Mouse (Mus musculus) hindbrain, embryonic 11.5 days (tissue): ENCODE data around the gene Lnp1. TPM values are rescaled to one million over a fixed set of nuclear protein-coding genes. Genes with fewer than 3 reads are reported as not detected.

Experiments
- ATAC-seq: fragments of 200-750 bp; cut with Nextera tagmentation; 2 replicates; pipeline ENCODE4 v1.8.0; 2017; ENCODE audit warnings: mild to moderate bottlenecking, moderate TSS enrichment, moderate library complexity; ENCODE audit not compliant: low FRiP score
- DNase-seq: peaks from one replicate; pipeline ENCODE4 v3.0.0-alpha.2; 2015; ENCODE audit warnings: low spot score
- H3K27ac ChIP-seq: fragments of 300-500 bp; sonication (generic); 2 replicates; pipeline ENCODE4 v1.5.1; 2014; ENCODE audit warnings: mild to moderate bottlenecking, low read depth, low read length
- H3K27me3 ChIP-seq: fragments of 300-500 bp; sonication (generic); 2 replicates; pipeline ENCODE4 v1.6.1; 2014; ENCODE audit warnings: mild to moderate bottlenecking, low read length, moderate library complexity, mixed read lengths; ENCODE audit not compliant: control insufficient read depth, insufficient read depth
- H3K36me3 ChIP-seq: fragments of 300-500 bp; sonication (generic); 2 replicates; pipeline ENCODE4 v1.6.1; 2014; ENCODE audit warnings: mild to moderate bottlenecking, low read length, moderate library complexity, mixed read lengths; ENCODE audit not compliant: control insufficient read depth, insufficient read depth
- H3K4me1 ChIP-seq: fragments of 300-500 bp; sonication (generic); replicated peaks from 2 replicates; pipeline ENCODE4 v1.6.1; 2014; ENCODE audit warnings: low read length, mixed read lengths; ENCODE audit not compliant: control insufficient read depth, insufficient read depth
- H3K4me2 ChIP-seq: fragments of 300-500 bp; sonication (generic); replicated peaks from 2 replicates; pipeline ENCODE4 v1.6.1; 2014; ENCODE audit warnings: mild to moderate bottlenecking, low read depth, low read length
- H3K4me3 ChIP-seq: fragments of 300-500 bp; sonication (generic); 2 replicates; pipeline ENCODE4 v1.5.1; 2014; ENCODE audit warnings: low read depth, low read length
- H3K9ac ChIP-seq: fragments of 300-500 bp; sonication (generic); 2 replicates; pipeline ENCODE4 v1.6.1; 2014; ENCODE audit warnings: low read depth, low read length
- H3K9me3 ChIP-seq: fragments of 300-500 bp; sonication (generic); 2 replicates; pipeline ENCODE4 v1.6.1; 2016; ENCODE audit warnings: low read length; ENCODE audit not compliant: control insufficient read depth
- WGBS: fragments of 180-500 bp; shearing (Covaris S2); extraction: QIAGEN DNeasy Blood & Tissue Kit; methylation state at CpG from one replicate; pipeline ENCODE4 v1.1.7; 2014; 5-methylcytosine and 5-hydroxymethylcytosine counted together
- polyA plus RNA-seq: library from polyadenylated mRNA; unstranded; fragments of >200 nt; fragmentation: Nextera tagmentation; extraction: Ambion mirVana; gene quantifications from 2 replicates; pipeline ENCODE4 v1.2.1, GENCODE M21; 2014

The Lnp1 gene
- polyA plus RNA-seq, 1 experiment from 2014 or later: not detected

DNA sequence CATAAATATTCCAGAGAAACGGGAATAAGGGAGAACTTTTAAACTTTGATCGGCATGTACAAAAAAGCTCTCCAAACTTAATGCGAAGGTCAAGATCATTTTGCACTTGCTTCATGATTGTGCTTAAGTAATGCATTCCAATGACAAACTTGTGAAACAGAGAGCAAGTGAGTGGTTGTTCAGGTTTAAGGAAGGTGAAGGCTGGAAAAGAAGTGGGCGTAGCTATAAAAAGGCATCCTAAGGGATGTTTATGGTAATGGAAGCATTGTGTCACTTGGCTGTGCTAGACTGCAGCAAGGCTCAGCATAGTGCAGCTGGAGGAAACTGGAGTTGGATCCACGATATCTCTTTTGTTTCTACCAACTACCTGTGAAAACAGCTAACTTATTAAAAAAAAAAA is 36.3 kb downstream of the Lnp1 start:
- Histone ChIP-seq H3K36me3 (no peaks in the 10 kb centered on the region), H3K4me1 (no peaks in the 10 kb centered on the region), H3K4me3 (no peak overlapping the region), H3K9ac (no peak overlapping the region), H3K4me2 (no peak overlapping the region), H3K27me3 (no peaks in the 10 kb centered on the region), H3K27ac (no peak overlapping the region), H3K9me3 (no peaks in the 10 kb centered on the region)
- 93% methylated on average over 5 of the region's 5 CpGs for WGBS
- DNase-seq: no peak
- ATAC-seq: no peak

GRCm38 (mm10) chr16:56886616-56887116 is 41.2 kb downstream of the Lnp1 start:
- Histone ChIP-seq H3K9ac (no peak overlapping the region), H3K36me3 (no peaks in the 10 kb centered on the region), H3K27ac (no peak overlapping the region), H3K27me3 (no peaks in the 10 kb centered on the region), H3K4me3 (peak overlapping the region; percentile 34; the same call in 1 of the 2 replicates), H3K4me2 (peak overlapping the region; percentile 68), H3K9me3 (no peaks in the 10 kb centered on the region), H3K4me1 (no peaks in the 10 kb centered on the region)
- 29% methylated on average over 9 of the region's 9 CpGs for WGBS
- ATAC-seq: 0 out of 2 replicates have a peak, but pooled peaks have one; percentile 4
- DNase-seq: peak; percentile 1

DNA sequence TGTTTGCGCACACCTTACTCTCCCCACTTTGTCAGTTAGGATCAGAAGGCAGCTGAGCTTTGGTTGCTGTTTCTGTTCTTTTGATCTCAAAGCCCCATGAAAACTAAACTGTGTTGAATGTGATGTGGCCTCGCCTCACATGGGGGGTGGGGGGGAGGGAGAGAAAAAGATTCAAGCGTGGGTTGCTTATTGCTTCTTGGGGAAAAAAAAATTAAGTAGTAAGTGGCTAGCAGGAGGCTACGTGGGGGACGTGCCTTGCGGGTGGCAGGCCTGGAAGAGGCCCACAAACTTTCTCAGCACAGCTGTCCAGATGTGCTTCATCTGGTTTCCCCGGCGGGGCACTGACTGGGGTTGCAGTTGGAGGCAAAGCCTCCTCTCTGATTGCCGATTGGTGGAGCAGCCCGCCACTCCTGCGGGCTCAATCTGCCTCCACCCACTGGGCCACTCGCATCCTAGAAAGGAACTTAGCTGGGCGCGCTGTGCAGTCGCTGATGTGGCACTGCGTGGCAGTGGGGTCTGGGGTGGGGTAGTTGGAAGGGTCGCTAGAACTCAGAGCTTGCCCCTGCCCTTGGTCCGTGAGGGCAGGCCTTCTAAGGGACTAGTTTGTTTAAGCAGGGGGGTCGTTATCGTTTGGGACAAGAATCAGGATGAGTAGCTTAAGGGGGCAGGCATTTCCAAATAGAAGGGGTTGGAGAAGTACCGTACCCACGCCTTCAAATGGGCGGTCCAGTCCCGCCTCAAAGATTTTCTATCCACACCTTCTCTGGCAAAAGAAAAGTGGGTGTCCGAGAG is 41.8 kb downstream of the Lnp1 start, which contains the start of gene Tmem45a:
Gene Tmem45a (minus strand): TSS at position 343 of the 792 bp plus-strand sequence.
- no peak within 1 kb of the TSS for H3K27ac ChIP-seq
- H3K4me2 ChIP-seq: peak within 1 kb of the TSS; percentile 68
- DNase-seq (peak; percentile 84), ATAC-seq (peak; percentile 99)
- no peaks in the 10 kb centered on the region for H3K4me1 ChIP-seq
- no peak within 1 kb of the TSS; the same call in 1 of the 2 replicates for H3K9ac ChIP-seq
- WGBS: 4% methylated on average over 25 of the region's 25 CpGs
- H3K27me3 ChIP-seq: no peaks in the 10 kb centered on the region
- H3K4me3 ChIP-seq: peak within 1 kb of the TSS; percentile 34
- H3K9me3 ChIP-seq: no peaks in the 10 kb centered on the region
- H3K36me3 ChIP-seq: no peaks in the 10 kb centered on the region

DNA sequence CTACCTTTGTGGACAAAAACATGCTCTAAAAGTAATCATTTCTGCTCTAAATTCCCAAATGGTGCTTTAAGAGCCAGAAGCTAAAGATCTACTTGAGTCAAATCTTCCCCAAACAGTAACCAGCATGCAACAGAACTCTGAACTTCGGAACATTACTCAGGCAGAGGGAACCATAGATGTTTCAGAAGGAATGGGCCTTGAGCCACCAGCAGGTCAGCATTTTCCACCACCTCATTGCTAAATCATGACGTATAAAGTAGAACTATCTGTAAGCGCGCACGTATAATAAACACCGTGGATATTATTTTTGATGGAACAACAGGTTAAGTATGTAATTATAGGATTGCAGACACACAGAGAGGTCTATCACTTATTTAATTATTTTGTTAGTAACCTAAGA is 43.0 kb downstream of the Lnp1 start:
- no peak for DNase-seq
- Histone ChIP-seq H3K4me3 (no peak overlapping the region), H3K27ac (no peak overlapping the region), H3K36me3 (no peaks in the 10 kb centered on the region), H3K27me3 (no peaks in the 10 kb centered on the region), H3K4me1 (no peaks in the 10 kb centered on the region), H3K9ac (no peak overlapping the region), H3K9me3 (no peaks in the 10 kb centered on the region), H3K4me2 (no peak overlapping the region)
- ATAC-seq: no peak
- WGBS: 96% methylated on average over 6 of the region's 6 CpGs

- DNase-seq (no peak), ATAC-seq (no peak)
- Histone ChIP-seq H3K9ac (no peak overlapping the region), H3K36me3 (no peaks in the 10 kb centered on the region), H3K27me3 (no peaks in the 10 kb centered on the region), H3K27ac (no peak overlapping the region), H3K4me1 (no peaks in the 10 kb centered on the region), H3K9me3 (no peaks in the 10 kb centered on the region), H3K4me2 (no peak overlapping the region), H3K4me3 (no peak overlapping the region)
- 39% methylated on average over 2 of the region's 2 CpGs for WGBS
Measured at GRCm38 (mm10) chr16:56873410-56873809, 54.5 kb downstream of the Lnp1 start.

DNA sequence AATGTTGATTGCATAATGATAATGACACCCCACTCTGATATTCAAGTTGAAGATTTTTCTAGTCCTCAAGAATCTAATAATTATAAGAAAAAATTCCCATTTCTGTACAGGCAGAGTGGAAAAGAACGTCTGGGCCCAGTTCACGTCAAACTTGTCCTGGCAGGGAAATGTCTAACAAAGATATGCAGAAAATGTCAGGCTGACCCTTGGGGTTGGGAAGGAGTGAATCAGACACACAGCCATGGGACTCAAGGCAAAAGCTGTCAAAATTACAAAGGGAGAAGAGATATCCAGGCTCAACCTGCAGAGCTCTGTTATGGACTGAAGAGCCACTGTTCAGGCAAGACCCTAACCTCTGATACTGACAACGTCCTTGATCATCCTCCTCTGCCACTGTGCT is 57.4 kb downstream of the Lnp1 start:
- H3K27me3 ChIP-seq: no peaks in the 10 kb centered on the region
- no peaks in the 10 kb centered on the region for H3K36me3 ChIP-seq
- H3K4me1 ChIP-seq: no peaks in the 10 kb centered on the region
- no peak overlapping the region for H3K27ac ChIP-seq
- H3K4me2 ChIP-seq: no peak overlapping the region
- H3K9ac ChIP-seq: no peak overlapping the region
- WGBS: 77% methylated on average over 3 of the region's 3 CpGs
- H3K4me3 ChIP-seq: no peak overlapping the region
- H3K9me3 ChIP-seq: no peaks in the 10 kb centered on the region
- DNase-seq (no peak), ATAC-seq (no peak)

DNA sequence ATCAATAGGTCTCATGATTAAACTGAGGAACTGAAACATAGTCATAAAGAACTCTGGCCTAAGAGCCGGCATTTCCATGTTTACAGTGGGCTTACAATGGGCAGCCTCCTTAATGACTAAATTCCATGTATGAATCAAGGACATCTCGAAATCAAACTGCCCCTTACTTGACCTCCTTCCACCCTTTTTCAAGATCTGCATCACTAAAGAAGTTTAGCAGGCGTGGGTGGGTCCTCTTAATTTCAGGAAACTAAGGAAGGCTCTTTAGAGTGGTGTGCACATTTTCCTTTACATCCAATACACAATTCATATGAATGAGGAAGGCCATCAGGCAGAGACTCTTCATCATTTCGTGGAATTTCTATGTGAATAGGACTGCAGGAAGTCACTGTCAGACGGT is 59.5 kb downstream of the Lnp1 start:
- H3K4me2 ChIP-seq: no peak overlapping the region
- 82% methylated on average over 5 of the region's 5 CpGs for WGBS
- H3K4me1 ChIP-seq: no peaks in the 10 kb centered on the region
- no peaks in the 10 kb centered on the region for H3K36me3 ChIP-seq
- H3K27me3 ChIP-seq: no peaks in the 10 kb centered on the region
- DNase-seq (no peak), ATAC-seq (no peak)
- no peaks in the 10 kb centered on the region for H3K9me3 ChIP-seq
- no peak overlapping the region for H3K4me3 ChIP-seq
- no peak overlapping the region for H3K9ac ChIP-seq
- H3K27ac ChIP-seq: no peak overlapping the region

DNA sequence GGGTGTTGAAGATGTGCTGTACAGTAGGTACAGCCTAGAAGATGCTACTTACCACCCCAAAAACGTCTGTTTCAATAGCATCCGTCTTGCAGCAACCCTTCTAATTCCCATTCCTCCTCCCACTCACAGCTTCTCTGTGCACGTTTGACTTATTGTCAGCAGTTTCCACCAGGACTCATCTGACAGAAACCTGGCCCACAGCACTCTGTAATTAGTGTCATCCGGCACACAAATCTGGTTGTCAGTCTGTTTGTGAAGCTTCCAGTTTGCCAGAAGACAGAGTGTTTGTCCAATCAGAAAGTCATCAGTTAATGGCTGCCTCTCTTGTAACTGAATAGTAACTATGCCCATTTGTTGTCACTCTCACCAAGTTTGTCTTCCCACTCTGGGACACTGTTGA is 60.3 kb downstream of the Lnp1 start:
- Histone ChIP-seq H3K4me3 (no peak overlapping the region), H3K36me3 (no peaks in the 10 kb centered on the region), H3K4me2 (no peak overlapping the region), H3K27me3 (no peaks in the 10 kb centered on the region), H3K4me1 (no peaks in the 10 kb centered on the region), H3K9me3 (no peaks in the 10 kb centered on the region), H3K9ac (no peak overlapping the region), H3K27ac (no peak overlapping the region)
- WGBS: 81% methylated on average over 4 of the region's 4 CpGs
- DNase-seq: no peak
- ATAC-seq: no peak
